8 mouse cellular contexts compared by ENCODE assay signal in the genomic region with DNA sequence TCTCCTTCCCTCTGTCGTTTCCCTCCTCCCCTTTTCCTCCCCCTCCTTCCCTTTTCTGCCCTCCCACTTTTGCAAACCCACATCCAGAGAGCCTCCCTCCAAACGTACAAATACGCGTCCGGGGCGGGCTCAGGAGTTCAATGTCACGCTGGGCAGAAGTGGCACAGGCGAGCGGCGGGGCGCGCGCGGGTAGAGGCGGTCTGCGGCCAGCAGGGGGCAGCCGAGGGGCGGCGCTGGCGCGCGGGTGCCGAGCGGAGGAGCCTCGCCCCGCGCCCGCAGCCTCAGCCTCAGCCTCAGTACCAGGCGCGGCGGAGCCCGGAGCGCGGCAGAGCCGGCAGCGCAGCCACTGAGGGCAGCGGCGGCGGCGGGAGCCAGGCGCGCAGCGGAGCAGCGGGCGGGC. TPM values are rescaled to one million over a fixed set of nuclear protein-coding genes. Genes with fewer than 3 reads are reported as not detected.
DNase-seq lines count a peak whose midpoint lies in the region; ATAC-seq lines count a peak whose summit lies in the region.

A gene (plus strand): TSS at position 140 of the 400 bp plus-strand sequence.

- H3K9me3 ChIP-seq in intestine, embryonic 15.5 days: no peaks in the 10 kb centered on the region

- ATAC-seq in intestine, embryonic 15.5 days: peak; percentile 96
- peak; percentile 91 for ATAC-seq in megakaryocyte-erythroid progenitor cell, adult 5-6 weeks (replicated peaks; ENCODE audit: low FRiP score, low TSS enrichment, poor library complexity, severe bottlenecking)

- no peaks in the 10 kb centered on the region for H3K36me3 ChIP-seq in intestine, embryonic 15.5 days

- WGBS in intestine, embryonic 15.5 days: under 1% methylated on average over 35 of the region's 45 CpGs

- peak within 1 kb of the TSS; percentile 99 for H3K4me2 ChIP-seq in intestine, embryonic 15.5 days (replicated peaks)

- no peak within 1 kb of the TSS for H3K27ac ChIP-seq in intestine, embryonic 15.5 days

- peak; percentile 83 for DNase-seq in adrenal gland, adult 2 months
- peak; percentile 75 for DNase-seq in embryo, embryonic 10 days (ENCODE audit: low spot score)
- DNase-seq in gastrocnemius, postnatal 14 days: peak; percentile 53
- DNase-seq in left cerebral cortex, postnatal 25 days (ENCODE audit: low spot score in 2 of 2): peak; percentile 85 to 86
- peak; percentile 72 to 75 for DNase-seq in right cerebral cortex, postnatal 36 days (ENCODE audit: low spot score in 2 of 2)
- DNase-seq in adipocyte (ENCODE audit: low spot score): no peak

- intact Hi-C loops in gastrocnemius, postnatal 14 days (cut with DNase I; ENCODE audit: low total_unique reads): no loop called here
- intact Hi-C loops in left cerebral cortex, postnatal 25 days (cut with DNase I): loop anchor here (2.0 to 5.0 kb wide), 5 partner anchors 57 to 749 kb away; no protein-coding TSS in a partner anchor

- peak within 1 kb of the TSS; percentile 56 for H3K4me3 ChIP-seq in intestine, embryonic 15.5 days (replicated peaks)

- peaks cover 9% of the 10 kb centered on the region for H3K4me1 ChIP-seq in intestine, embryonic 15.5 days (replicated peaks)

- no peak within 1 kb of the TSS for H3K9ac ChIP-seq in intestine, embryonic 15.5 days

- peaks cover 15% of the 10 kb centered on the region for H3K27me3 ChIP-seq in intestine, embryonic 15.5 days (replicated peaks)

RNA-seq across cellular contexts. Expression of the gene that starts here (rescaled TPM):
- under 1 TPM in 1 of 2 experiments, not detected in 1; 0.07 TPM for total RNA-seq in adrenal gland, adult 2 months (2021)
- polyA plus RNA-seq in adrenal gland, adult 2 months (2012; rRNA removed): 0.01 and 0.03 TPM in 2 replicates
- total RNA-seq in gastrocnemius, postnatal 14 days (2021): under 1 TPM; 0.07 to 0.21 TPM
- 0.04 and 0.05 TPM in 2 replicates for polyA plus RNA-seq in intestine, embryonic 15.5 days (2015; fragmentation: Nextera tagmentation; extraction: Ambion mirVana)
- total RNA-seq in left cerebral cortex, postnatal 25 days (2021): 10 to 100 TPM; 39.1 to 39.8 TPM
- not detected in 2 replicates for total RNA-seq in megakaryocyte-erythroid progenitor cell, adult 5-6 weeks (2014; fragmentation: Nextera tagmentation)
- not detected in 2 replicates for total RNA-seq in megakaryocyte-erythroid progenitor cell, adult 5-6 weeks (2017)

Comparison
In these comparisons a context has a peak if more than half of its experiments do, and no peak if none do; other contexts are left out.
1. RNA of the gene that starts here (total RNA-seq): 39.1 to 39.8 TPM in left cerebral cortex, postnatal 25 days; 0.07 to 0.21 TPM in gastrocnemius, postnatal 14 days, 0.07 TPM in adrenal gland, adult 2 months and not detected in megakaryocyte-erythroid progenitor cell, adult 5-6 weeks; every median in the first group is over 10 times any median in the second.
2. Peak in DNase-seq in adrenal gland, adult 2 months; RNA of the gene not detected or under 1 TPM.
3. Peak in DNase-seq in gastrocnemius, postnatal 14 days; RNA of the gene not detected or under 1 TPM.
4. Peak in ATAC-seq, H3K4me3 ChIP-seq and H3K4me2 ChIP-seq in intestine, embryonic 15.5 days; RNA of the gene not detected or under 1 TPM.
5. Peak in ATAC-seq in megakaryocyte-erythroid progenitor cell, adult 5-6 weeks; RNA of the gene not detected or under 1 TPM.